ENCODE assay signal across 9 mouse cellular contexts in genomic region chr7:64155226-64155625, GRCm38 (mm10). TPM values are rescaled to one million over a fixed set of nuclear protein-coding genes. Genes with fewer than 3 reads are reported as not detected.
DNase-seq lines count a peak whose midpoint lies in the region; ATAC-seq and TF ChIP-seq lines count a peak whose summit lies in the region.
"Had no signal": no experiment of that assay in that cellular context is flagged by ENCODE, and none has a peak within 500 bp of the region (broad histone marks: within the 10 kb centered on the region; RNA-seq: fewer than 3 reads in every experiment).

No protein-coding gene starts in this region.

- H3K27me3 ChIP-seq in forebrain, embryonic 11.5 days (ENCODE audit: control insufficient read depth, insufficient read depth, low read length) = no peaks in the 10 kb centered on the region
- H3K27me3 ChIP-seq in forebrain, embryonic 10.5 days (ENCODE audit: poor library complexity, severe bottlenecking) = no peaks in the 10 kb centered on the region
- H3K27me3 ChIP-seq in lung, embryonic 15.5 days = no peaks in the 10 kb centered on the region
- H3K27me3 ChIP-seq in limb, embryonic 11.5 days (ENCODE audit: control insufficient read depth, insufficient read depth, low read length) = no peaks in the 10 kb centered on the region

- TF ChIP-seq POLR2A in olfactory bulb, adult 2 months (IDR thresholded peaks at IDR 0.05; ENCODE audit: insufficient read depth, low read depth, low read length) = no peak

- no peak for ATAC-seq in forebrain, embryonic 11.5 days (replicated peaks; ENCODE audit: low FRiP score)
- no peak for ATAC-seq in lung, embryonic 15.5 days (ENCODE audit: borderline replicate concordance, extremely low read depth, low FRiP score, low TSS enrichment)
- no peak for ATAC-seq in limb, embryonic 11.5 days (ENCODE audit: insufficient number of reproducible peaks, low FRiP score, low TSS enrichment, low read depth)

- H3K4me3 ChIP-seq in forebrain, embryonic 11.5 days (ENCODE audit: low read depth, low read length) = no peak overlapping the region
- H3K4me3 ChIP-seq in forebrain, embryonic 10.5 days = no peak overlapping the region
- H3K4me3 ChIP-seq in lung, embryonic 15.5 days = no peak overlapping the region
- no peak overlapping the region for H3K4me3 ChIP-seq in limb, embryonic 11.5 days (ENCODE audit: low read depth, low read length)
- H3K4me3 ChIP-seq in olfactory bulb, adult 2 months (ENCODE audit: insufficient read depth, low read depth, low read length) = no peak overlapping the region

- WGBS in forebrain, embryonic 11.5 days = 70% methylated on average over 4 of the region's 4 CpGs
- 68% methylated on average over 4 of the region's 4 CpGs for WGBS in forebrain, embryonic 10.5 days
- 58% methylated on average over 4 of the region's 4 CpGs for WGBS in lung, embryonic 15.5 days
- WGBS in limb, embryonic 11.5 days = 74% methylated on average over 4 of the region's 4 CpGs
- WGBS in olfactory bulb, adult 2 months = 66% methylated on average over 4 of the region's 4 CpGs

- no peak overlapping the region for H3K27ac ChIP-seq in forebrain, embryonic 11.5 days (ENCODE audit: low read depth, low read length)
- no peak overlapping the region for H3K27ac ChIP-seq in forebrain, embryonic 10.5 days
- no peak overlapping the region for H3K27ac ChIP-seq in lung, embryonic 15.5 days
- H3K27ac ChIP-seq in limb, embryonic 11.5 days (replicated peaks; ENCODE audit: low read depth, low read length) = no peak overlapping the region
- H3K27ac ChIP-seq in olfactory bulb, adult 2 months (ENCODE audit: insufficient read depth, low read depth, low read length) = peak overlapping the region; percentile 17; the same call in 1 of the 2 replicates

- no peak for TF ChIP-seq CTCF in olfactory bulb, adult 2 months (IDR thresholded peaks at IDR 0.05; ENCODE audit: insufficient read depth, low read depth, low read length)

- intact Hi-C loops in gastrocnemius, postnatal 14 days (cut with DNase I; ENCODE audit: low total_unique reads) = loop anchor here (10.0 kb wide), 2 partner anchors 300 to 400 kb away; no protein-coding TSS in a partner anchor

- H3K36me3 ChIP-seq in forebrain, embryonic 11.5 days (ENCODE audit: control insufficient read depth, insufficient read depth, low read length) = no peaks in the 10 kb centered on the region
- no peaks in the 10 kb centered on the region for H3K36me3 ChIP-seq in forebrain, embryonic 10.5 days (replicated peaks)
- no peaks in the 10 kb centered on the region for H3K36me3 ChIP-seq in lung, embryonic 15.5 days
- no peaks in the 10 kb centered on the region for H3K36me3 ChIP-seq in limb, embryonic 11.5 days (ENCODE audit: control insufficient read depth, insufficient read depth, low read length)

- no peaks in the 10 kb centered on the region for H3K9me3 ChIP-seq in forebrain, embryonic 11.5 days (ENCODE audit: control insufficient read depth, low read length)
- H3K9me3 ChIP-seq in forebrain, embryonic 10.5 days = no peaks in the 10 kb centered on the region
- no peaks in the 10 kb centered on the region for H3K9me3 ChIP-seq in lung, embryonic 15.5 days
- no peaks in the 10 kb centered on the region for H3K9me3 ChIP-seq in limb, embryonic 11.5 days (ENCODE audit: control insufficient read depth, low read length)

- no peak overlapping the region for H3K9ac ChIP-seq in forebrain, embryonic 11.5 days (ENCODE audit: low read length)
- 0 out of 2 replicates have a peak overlapping the region, but pooled peaks have one; percentile 19 for H3K9ac ChIP-seq in lung, embryonic 15.5 days
- no peak overlapping the region for H3K9ac ChIP-seq in limb, embryonic 11.5 days (ENCODE audit: low read length)

- H3K4me2 ChIP-seq in forebrain, embryonic 11.5 days (ENCODE audit: low read depth, low read length, severe bottlenecking) = peak overlapping the region; percentile 26; the same call in 1 of the 2 replicates
- H3K4me2 ChIP-seq in lung, embryonic 15.5 days = peak overlapping the region; percentile 50
- 0 out of 2 replicates have a peak overlapping the region, but pooled peaks have one; percentile 36 for H3K4me2 ChIP-seq in limb, embryonic 11.5 days (ENCODE audit: low read depth, severe bottlenecking)

- H3K4me1 ChIP-seq in forebrain, embryonic 11.5 days (replicated peaks; ENCODE audit: control insufficient read depth, insufficient read depth, low read length) = peaks cover 6% of the 10 kb centered on the region; the same call in 1 of the 2 replicates
- H3K4me1 ChIP-seq in forebrain, embryonic 10.5 days = peaks cover 32% of the 10 kb centered on the region
- peaks cover 26% of the 10 kb centered on the region for H3K4me1 ChIP-seq in lung, embryonic 15.5 days
- H3K4me1 ChIP-seq in limb, embryonic 11.5 days (ENCODE audit: control insufficient read depth, insufficient read depth, low read length) = peaks cover 3% of the 10 kb centered on the region; the same call in 1 of the 2 replicates
- peaks cover 35% of the 10 kb centered on the region for H3K4me1 ChIP-seq in olfactory bulb, adult 2 months (ENCODE audit: control insufficient read depth, insufficient read depth, low read length)

- no peak for DNase-seq in forebrain, embryonic 11.5 days (ENCODE audit: low spot score)
- DNase-seq in forebrain, embryonic 10.5 days (ENCODE audit: extremely low spot score, low spot score) = no peak
- DNase-seq in lung, postnatal 10 days = no peak
- no peak for DNase-seq in limb, embryonic 11.5 days (ENCODE audit: low spot score)
- DNase-seq in ovary, postnatal 14 days (ENCODE audit: low spot score) = no peak
- DNase-seq in gastrocnemius, postnatal 14 days = no peak

RNA-seq across cellular contexts. Expression of gene Trpm1, which starts 1.6 kb away (rescaled TPM):
- 0.81 and 2.3 TPM in 2 replicates for polyA plus RNA-seq in forebrain, embryonic 11.5 days (2014; fragmentation: Nextera tagmentation; extraction: Ambion mirVana)
- 6.9 and 19.4 TPM in 2 replicates for polyA plus RNA-seq in forebrain, embryonic 10.5 days (2016; fragmentation: Nextera tagmentation; extraction: Ambion mirVana)
- not detected in 2 replicates for polyA plus RNA-seq in lung, embryonic 15.5 days (2015; fragmentation: Nextera tagmentation; extraction: Ambion mirVana)
- polyA plus RNA-seq in limb, embryonic 11.5 days (2014; fragmentation: Nextera tagmentation; extraction: Ambion mirVana) = 1.7 TPM in 2 replicates
- not detected in 2 replicates for polyA plus RNA-seq in olfactory bulb, adult 2 months (2012; ENCODE audit: insufficient read depth, insufficient read length, low replicate concordance, missing spikeins)
- total RNA-seq in gastrocnemius, postnatal 14 days (2021) = under 1 TPM; 0.51 to 0.78 TPM
- polyA plus RNA-seq: cerebellum, adult 2 months had no signal
